Mouse (Mus musculus) lung, postnatal 0 days (tissue): ENCODE data around the gene Sorl1.

Source experiments
- CTCF ChIP-seq: IDR thresholded peaks from 2 replicates; pipeline ENCODE4 v1.5.1; 2016; ENCODE audit warnings: antibody characterized with exemption, mild to moderate bottlenecking
- EP300 ChIP-seq: IDR thresholded peaks from 2 replicates; pipeline ENCODE4 v1.6.1; 2016; ENCODE audit warnings: antibody characterized with exemption, mild to moderate bottlenecking, control low read depth

GRCm38 (mm10) chr9:42076256-42076849 lies 47.7 kb downstream of the Sorl1 start:
- TF ChIP-seq CTCF (no peak), EP300 (no peak)
